Mouse (Mus musculus) cerebellum, postnatal 4 days (tissue): ENCODE measurements around the gene Uts2b.
"Not testable (repeated sequence)": the region's sequence is repeated elsewhere in the genome, so short reads cannot be mapped to it uniquely, and the experiment has no call there.

ENCODE experiments used
- DNase-seq, 2 experiments: peaks; one replicate each; pipeline ENCODE4 v3.0.0; 2022; ENCODE audit warnings: low spot score in 2 of 2, mixed read lengths in 1 of 2

Gene Uts2b

GRCm38 (mm10) chr16:27375318-27375717 lies 5.3 kb upstream of the Uts2b start:
- DNase-seq = no peak

- no peak for DNase-seq
These were observed 4.1 kb upstream of the Uts2b start for GRCm38 (mm10) chr16:27374139-27374538.

GRCm38 (mm10) chr16:27370700-27371099 lies 661 bp upstream of the Uts2b start:
- DNase-seq = no peak

- DNase-seq = no peak
These were observed 10.0 kb downstream of the Uts2b start for GRCm38 (mm10) chr16:27360059-27360458.

- DNase-seq = no peak
These were observed 15.6 kb downstream of the Uts2b start for GRCm38 (mm10) chr16:27354464-27354863.

GRCm38 (mm10) chr16:27349878-27350532 lies 20.0 kb downstream of the Uts2b start:
- no peak for DNase-seq

GRCm38 (mm10) chr16:27349235-27349634 lies 20.8 kb downstream of the Uts2b start:
- no peak for DNase-seq

GRCm38 (mm10) chr16:27348359-27348758 lies 21.7 kb downstream of the Uts2b start:
- no peak for DNase-seq

GRCm38 (mm10) chr16:27347521-27347920 lies 22.5 kb downstream of the Uts2b start:
- no peak for DNase-seq

GRCm38 (mm10) chr16:27326463-27326862 lies 43.6 kb downstream of the Uts2b start:
- DNase-seq = no peak

GRCm38 (mm10) chr16:27322047-27322446 lies 48.0 kb downstream of the Uts2b start:
- no peak for DNase-seq

- DNase-seq = no peak
These were observed 50.9 kb downstream of the Uts2b start for GRCm38 (mm10) chr16:27319099-27319498.

GRCm38 (mm10) chr16:27307189-27307588 lies 62.9 kb downstream of the Uts2b start, which contains the start of gene Ostn:
Gene Ostn (plus strand): TSS chr16:27307489.
- DNase-seq = not testable (repeated sequence)
